In genomic region chr9:78138044-78138676, GRCm38 (mm10) we compare ENCODE assay signal across 14 mouse cellular contexts. TPM values are rescaled to one million over a fixed set of nuclear protein-coding genes. Genes with fewer than 3 reads are reported as not detected.
DNase-seq lines count a peak whose midpoint lies in the region; ATAC-seq and TF ChIP-seq lines count a peak whose summit lies in the region.
"Had no signal": no experiment of that assay in that cellular context is flagged by ENCODE, and none has a peak within 500 bp of the region (broad histone marks: within the 10 kb centered on the region; RNA-seq: fewer than 3 reads in every experiment).

No protein-coding gene starts in this region.

- ATAC-seq in embryonic facial prominence, embryonic 14.5 days (ENCODE audit: low read depth) = no peak
- ATAC-seq: forebrain, embryonic 15.5 days; intestine, embryonic 16.5 days had no signal

- peaks cover 78% of the 10 kb centered on the region for H3K36me3 ChIP-seq in embryonic facial prominence, embryonic 14.5 days (ENCODE audit: control insufficient read depth, insufficient read depth, low read length)
- peaks cover 96% of the 10 kb centered on the region for H3K36me3 ChIP-seq in embryonic facial prominence, embryonic 10.5 days (replicated peaks)
- H3K36me3 ChIP-seq in limb, embryonic 10.5 days = peaks cover 97% of the 10 kb centered on the region
- H3K36me3 ChIP-seq in midbrain, embryonic 10.5 days = peaks cover 94% of the 10 kb centered on the region

- H3K27me3 ChIP-seq in embryonic facial prominence, embryonic 14.5 days (replicated peaks; ENCODE audit: control insufficient read depth, insufficient read depth, low read length) = no peaks in the 10 kb centered on the region
- H3K27me3 ChIP-seq in embryonic facial prominence, embryonic 10.5 days (replicated peaks; ENCODE audit: low read depth, poor library complexity, severe bottlenecking) = no peaks in the 10 kb centered on the region
- H3K27me3 ChIP-seq in limb, embryonic 10.5 days (ENCODE audit: low read depth, poor library complexity, severe bottlenecking) = no peaks in the 10 kb centered on the region
- no peaks in the 10 kb centered on the region for H3K27me3 ChIP-seq in midbrain, embryonic 10.5 days (ENCODE audit: low read depth, poor library complexity, severe bottlenecking)
- H3K27me3 ChIP-seq: embryonic facial prominence, embryonic 12.5 days; forebrain, embryonic 15.5 days had no signal

- H3K9me3 ChIP-seq in embryonic facial prominence, embryonic 14.5 days (ENCODE audit: control insufficient read depth, low read length) = 0 out of 2 replicates have a peak, but pooled peaks cover 5% of the 10 kb centered on the region
- peaks cover 10% of the 10 kb centered on the region; the same call in 1 of the 2 replicates for H3K9me3 ChIP-seq in embryonic facial prominence, embryonic 10.5 days
- H3K9me3 ChIP-seq in limb, embryonic 10.5 days (replicated peaks) = no peaks in the 10 kb centered on the region
- peaks cover 11% of the 10 kb centered on the region; the same call in 1 of the 2 replicates for H3K9me3 ChIP-seq in midbrain, embryonic 10.5 days (replicated peaks)

- H3K4me1 ChIP-seq in embryonic facial prominence, embryonic 14.5 days (ENCODE audit: control insufficient read depth, insufficient read depth, low read length) = no peaks in the 10 kb centered on the region
- no peaks in the 10 kb centered on the region for H3K4me1 ChIP-seq in embryonic facial prominence, embryonic 10.5 days
- H3K4me1 ChIP-seq in lung, adult 2 months (ENCODE audit: control insufficient read depth, insufficient read depth, low read length) = peaks cover 8% of the 10 kb centered on the region
- H3K4me1 ChIP-seq in limb, embryonic 10.5 days = no peaks in the 10 kb centered on the region
- no peaks in the 10 kb centered on the region for H3K4me1 ChIP-seq in midbrain, embryonic 10.5 days
- H3K4me1 ChIP-seq: embryonic facial prominence, embryonic 12.5 days; forebrain, embryonic 15.5 days had no signal

- TF ChIP-seq CTCF in lung, adult 2 months (IDR thresholded peaks at IDR 0.05; ENCODE audit: insufficient read depth, low read length) = no peak

- 85% methylated on average over 9 of the region's 9 CpGs for WGBS in embryonic facial prominence, embryonic 14.5 days
- WGBS in embryonic facial prominence, embryonic 10.5 days = 93% methylated on average over 9 of the region's 9 CpGs
- WGBS in lung, adult 2 months = 73% methylated on average over 9 of the region's 9 CpGs
- 95% methylated on average over 9 of the region's 9 CpGs for WGBS in limb, embryonic 10.5 days
- 95% methylated on average over 9 of the region's 9 CpGs for WGBS in midbrain, embryonic 10.5 days

- no peak overlapping the region for H3K4me3 ChIP-seq in embryonic facial prominence, embryonic 14.5 days (ENCODE audit: low read depth, low read length)
- no peak overlapping the region for H3K4me3 ChIP-seq in embryonic facial prominence, embryonic 10.5 days
- no peak overlapping the region for H3K4me3 ChIP-seq in lung, adult 2 months (replicated peaks; ENCODE audit: extremely low read depth, low read depth, low read length)
- no peak overlapping the region for H3K4me3 ChIP-seq in limb, embryonic 10.5 days
- H3K4me3 ChIP-seq in midbrain, embryonic 10.5 days = no peak overlapping the region
- H3K4me3 ChIP-seq: embryonic facial prominence, embryonic 12.5 days; forebrain, embryonic 15.5 days; myocyte had no signal

- no peak overlapping the region for H3K27ac ChIP-seq in embryonic facial prominence, embryonic 14.5 days (replicated peaks; ENCODE audit: low read depth, low read length)
- no peak overlapping the region for H3K27ac ChIP-seq in embryonic facial prominence, embryonic 10.5 days (replicated peaks)
- no peak overlapping the region for H3K27ac ChIP-seq in limb, embryonic 10.5 days
- no peak overlapping the region for H3K27ac ChIP-seq in midbrain, embryonic 10.5 days (replicated peaks)
- H3K27ac ChIP-seq: embryonic facial prominence, embryonic 12.5 days; forebrain, embryonic 15.5 days had no signal

- TF ChIP-seq POLR2A in lung, adult 2 months (IDR thresholded peaks at IDR 0.05; ENCODE audit: borderline replicate concordance, extremely low read depth, low read depth, low read length) = no peak

- peak; percentile 26 for DNase-seq in embryonic facial prominence, embryonic 14.5 days (ENCODE audit: low spot score)
- no peak for DNase-seq in embryonic facial prominence, embryonic 10.5 days (ENCODE audit: low spot score)
- DNase-seq in lung, postnatal 36 days = peak; percentile 19
- no peak for DNase-seq in lung, adult 2 months
- peak; percentile 45 for DNase-seq in gonadal fat pad, adult 2 months (ENCODE audit: low read depth)
- no peak for DNase-seq in right cerebral cortex, postnatal 14 days
- no peak for DNase-seq in limb, embryonic 10.5 days (ENCODE audit: low spot score)
- no peak for DNase-seq in midbrain, embryonic 10.5 days (ENCODE audit: low spot score)
- DNase-seq: cerebellum, adult 9-10 months; thymus, postnatal 14 days had no signal

- no peak overlapping the region for H3K4me2 ChIP-seq in embryonic facial prominence, embryonic 14.5 days (ENCODE audit: low read depth, low read length)
- H3K4me2 ChIP-seq: embryonic facial prominence, embryonic 12.5 days; forebrain, embryonic 15.5 days had no signal

- H3K9ac ChIP-seq in embryonic facial prominence, embryonic 14.5 days (ENCODE audit: low read depth, low read length) = no peak overlapping the region
- H3K9ac ChIP-seq: embryonic facial prominence, embryonic 12.5 days; forebrain, embryonic 15.5 days had no signal

RNA-seq across cellular contexts. Expression of gene Ick, which starts 29.2 kb away (rescaled TPM):
- 23.4 and 23.6 TPM in 2 replicates for polyA plus RNA-seq in embryonic facial prominence, embryonic 14.5 days (2014; fragmentation: Nextera tagmentation; extraction: Ambion mirVana)
- 38.1 and 40.6 TPM in 2 replicates for polyA plus RNA-seq in embryonic facial prominence, embryonic 10.5 days (2016; fragmentation: Nextera tagmentation; extraction: Ambion mirVana)
- 21.1 and 23.7 TPM in 2 replicates for polyA plus RNA-seq in lung, adult 2 months (2012; rRNA removed)
- 16.0 and 17.3 TPM in 2 replicates for polyA plus RNA-seq in gonadal fat pad, adult 2 months (2012; rRNA removed)
- 46.7 and 47.4 TPM in 2 replicates for polyA plus RNA-seq in limb, embryonic 10.5 days (2016; fragmentation: Nextera tagmentation; extraction: Ambion mirVana)
- 33.5 and 35.8 TPM in 2 replicates for polyA plus RNA-seq in midbrain, embryonic 10.5 days (2016; fragmentation: Nextera tagmentation; extraction: Ambion mirVana)

RNA-seq across cellular contexts. Expression of gene Fbxo9, which starts 29.3 kb away (rescaled TPM):
- polyA plus RNA-seq in embryonic facial prominence, embryonic 14.5 days (2014; fragmentation: Nextera tagmentation; extraction: Ambion mirVana) = 43.5 and 46.5 TPM in 2 replicates
- 22.9 and 24.7 TPM in 2 replicates for polyA plus RNA-seq in embryonic facial prominence, embryonic 10.5 days (2016; fragmentation: Nextera tagmentation; extraction: Ambion mirVana)
- polyA plus RNA-seq in lung, adult 2 months (2012; rRNA removed) = 67.7 and 79.3 TPM in 2 replicates
- polyA plus RNA-seq in gonadal fat pad, adult 2 months (2012; rRNA removed) = 76.2 and 92.5 TPM in 2 replicates
- polyA plus RNA-seq in limb, embryonic 10.5 days (2016; fragmentation: Nextera tagmentation; extraction: Ambion mirVana) = 22.2 and 25.5 TPM in 2 replicates
- polyA plus RNA-seq in midbrain, embryonic 10.5 days (2016; fragmentation: Nextera tagmentation; extraction: Ambion mirVana) = 21.9 and 22.9 TPM in 2 replicates

RNA-seq across cellular contexts. Expression of gene Gsta4, which starts 44.4 kb away (rescaled TPM):
- polyA plus RNA-seq in embryonic facial prominence, embryonic 14.5 days (2014; fragmentation: Nextera tagmentation; extraction: Ambion mirVana) = 67.1 and 70.7 TPM in 2 replicates
- 102 and 107 TPM in 2 replicates for polyA plus RNA-seq in embryonic facial prominence, embryonic 10.5 days (2016; fragmentation: Nextera tagmentation; extraction: Ambion mirVana)
- 29.2 and 85.9 TPM in 2 replicates for polyA plus RNA-seq in lung, adult 2 months (2012; rRNA removed)
- polyA plus RNA-seq in gonadal fat pad, adult 2 months (2012; rRNA removed) = 22.8 and 26.6 TPM in 2 replicates
- 89.0 and 114 TPM in 2 replicates for polyA plus RNA-seq in limb, embryonic 10.5 days (2016; fragmentation: Nextera tagmentation; extraction: Ambion mirVana)
- polyA plus RNA-seq in midbrain, embryonic 10.5 days (2016; fragmentation: Nextera tagmentation; extraction: Ambion mirVana) = 35.6 and 53.6 TPM in 2 replicates

Comparison
In these comparisons a context has a peak if more than half of its experiments do, and no peak if none do; other contexts are left out.
1. DNase-seq: peak in embryonic facial prominence, embryonic 14.5 days (single experiment), lung, postnatal 36 days (single experiment) and gonadal fat pad, adult 2 months (single experiment); none in embryonic facial prominence, embryonic 10.5 days (single experiment), lung, adult 2 months (single experiment), right cerebral cortex, postnatal 14 days (single experiment), limb, embryonic 10.5 days (single experiment) and midbrain, embryonic 10.5 days (single experiment).